Mouse (Mus musculus) heart, adult 18-20 months (tissue): ENCODE measurements around the gene Pde5a. TPM values are rescaled to one million over a fixed set of nuclear protein-coding genes. Genes with fewer than 3 reads are reported as not detected.

Source experiments
- DNase-seq, 2 experiments: peaks; one replicate each; pipeline ENCODE4 v3.0.0; 2021 to 2022; ENCODE audit warnings: mixed read lengths in 1 of 2
- total RNA-seq, 2 experiments: library from RNA; stranded (reverse); gene quantifications; 2 replicates each; pipeline ENCODE4 v1.2.3; 2021

The Pde5a gene
- total RNA-seq, 2 experiments from 2014 or later = 3.0 to 3.5 TPM

- DNase-seq = no peak
These were observed 38.2 kb downstream of the Pde5a start for GRCm38 (mm10) chr3:122766930-122767329.

- no peak for DNase-seq
These were observed 39.1 kb downstream of the Pde5a start for GRCm38 (mm10) chr3:122767841-122768240.

GRCm38 (mm10) chr3:122781417-122781816 is 52.7 kb downstream of the Pde5a start:
- DNase-seq = no peak

GRCm38 (mm10) chr3:122784245-122784644 is 55.5 kb downstream of the Pde5a start:
- no peak for DNase-seq

GRCm38 (mm10) chr3:122788314-122788713 is 59.6 kb downstream of the Pde5a start:
- DNase-seq = no peak

- DNase-seq = no peak
These were observed 60.8 kb downstream of the Pde5a start for GRCm38 (mm10) chr3:122789544-122789943.

- no peak for DNase-seq
These were observed 71.3 kb downstream of the Pde5a start for GRCm38 (mm10) chr3:122800050-122800449.

GRCm38 (mm10) chr3:122800553-122801435 is 72.0 kb downstream of the Pde5a start:
- no peak for DNase-seq

- no peak for DNase-seq
These were observed 72.9 kb downstream of the Pde5a start for GRCm38 (mm10) chr3:122801436-122802221.

DNA sequence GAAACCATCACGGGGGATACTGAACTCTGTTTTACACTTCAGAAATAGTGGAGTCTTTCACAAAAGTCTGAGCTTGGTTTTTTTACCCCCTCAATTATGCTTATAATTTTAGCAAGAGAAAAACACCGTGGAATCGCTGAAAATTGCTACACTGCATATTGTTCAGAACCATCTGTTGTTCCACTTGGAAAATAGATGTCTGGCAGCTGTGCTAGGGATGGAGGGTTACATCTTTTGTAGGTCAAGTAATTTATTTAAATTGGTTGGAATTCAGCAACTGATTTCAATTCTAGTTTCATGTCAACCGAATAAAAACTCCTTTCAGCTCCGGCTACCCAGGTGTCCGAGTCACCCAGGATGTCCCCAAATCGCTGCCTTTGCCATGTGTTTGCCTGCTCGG is 78.6 kb downstream of the Pde5a start:
- DNase-seq = no peak

DNA sequence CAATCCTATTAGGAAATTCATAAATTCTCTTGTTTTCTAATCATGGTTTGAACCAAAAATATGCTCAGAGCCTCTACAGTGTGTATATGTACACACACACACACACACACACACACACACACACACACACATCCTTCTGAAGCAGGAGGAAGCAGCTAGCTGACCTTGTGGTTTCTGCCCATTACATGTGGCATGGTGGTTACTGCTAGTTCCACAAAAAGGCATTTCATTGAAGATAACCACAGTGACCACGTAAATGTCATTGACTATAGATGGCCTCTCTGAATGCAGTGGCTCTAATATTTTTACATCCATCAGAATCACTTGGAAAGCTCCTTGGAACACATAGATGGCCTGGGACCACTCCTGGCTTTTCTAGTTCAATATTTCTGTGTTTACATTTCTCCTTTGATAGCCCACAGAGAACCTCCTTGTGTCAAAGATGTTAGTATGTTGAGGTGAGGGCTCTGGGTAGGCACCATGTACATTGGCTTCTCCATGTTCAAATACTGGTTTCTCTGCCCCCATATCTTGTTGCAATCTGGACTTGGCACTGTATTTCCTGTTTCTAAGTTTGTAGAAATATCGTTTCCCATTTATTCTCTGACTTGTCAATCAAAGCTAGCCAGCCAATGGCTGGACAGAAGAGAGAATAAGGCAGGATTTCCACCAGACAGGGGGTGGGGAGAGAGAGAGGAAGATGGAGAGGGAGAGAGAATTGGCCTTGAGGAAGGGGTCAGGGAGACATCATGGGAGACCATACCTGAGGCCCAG is 81.5 kb downstream of the Pde5a start:
- no peak for DNase-seq

DNA sequence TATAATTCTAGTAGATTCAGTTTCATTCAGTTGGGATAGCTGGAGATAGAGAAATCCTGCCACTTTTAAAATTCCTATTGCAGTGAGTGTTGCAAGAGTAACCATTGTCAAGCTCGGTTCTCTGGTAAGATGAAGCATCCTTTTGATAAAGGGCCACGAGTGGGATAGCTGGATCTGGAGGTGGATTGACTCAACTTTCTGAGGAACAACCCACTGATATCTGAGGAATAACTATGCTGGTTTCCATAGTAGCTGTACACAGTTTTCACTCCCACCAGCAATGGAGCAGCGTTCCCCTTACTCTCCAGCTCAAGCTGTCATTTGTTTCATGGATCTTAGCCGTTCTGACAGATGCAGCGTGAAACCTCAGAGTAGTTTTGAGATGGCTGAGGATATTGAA is 82.2 kb downstream of the Pde5a start:
- no peak for DNase-seq

GRCm38 (mm10) chr3:122814531-122814930 is 85.8 kb downstream of the Pde5a start:
- peak; percentile 36 to 48 for DNase-seq

GRCm38 (mm10) chr3:122818282-122818681 is 89.5 kb downstream of the Pde5a start:
- DNase-seq = peak; percentile 40 to 54

GRCm38 (mm10) chr3:122820700-122821099 is 92.0 kb downstream of the Pde5a start:
- DNase-seq = no peak

- no peak for DNase-seq
These were observed 99.7 kb downstream of the Pde5a start for GRCm38 (mm10) chr3:122828270-122829058.

DNA sequence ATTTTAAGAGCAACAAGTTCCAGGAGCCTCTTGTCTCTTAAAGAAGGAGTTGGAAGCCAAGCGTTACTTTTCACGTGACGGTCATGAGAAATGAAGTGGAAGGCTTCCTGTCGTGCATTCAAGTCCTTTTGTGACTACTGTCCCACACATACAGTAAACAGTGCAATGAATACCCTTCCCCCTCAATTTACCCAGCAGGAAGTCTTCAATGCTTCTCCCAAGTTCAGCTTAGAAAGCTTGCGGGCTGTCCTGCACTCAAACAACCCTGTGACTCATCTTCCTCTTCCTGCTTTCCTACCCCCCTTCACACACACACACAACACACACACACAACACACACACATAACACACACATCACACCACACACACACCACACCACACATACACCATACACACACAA is 105.8 kb downstream of the Pde5a start:
- DNase-seq = no peak

DNA sequence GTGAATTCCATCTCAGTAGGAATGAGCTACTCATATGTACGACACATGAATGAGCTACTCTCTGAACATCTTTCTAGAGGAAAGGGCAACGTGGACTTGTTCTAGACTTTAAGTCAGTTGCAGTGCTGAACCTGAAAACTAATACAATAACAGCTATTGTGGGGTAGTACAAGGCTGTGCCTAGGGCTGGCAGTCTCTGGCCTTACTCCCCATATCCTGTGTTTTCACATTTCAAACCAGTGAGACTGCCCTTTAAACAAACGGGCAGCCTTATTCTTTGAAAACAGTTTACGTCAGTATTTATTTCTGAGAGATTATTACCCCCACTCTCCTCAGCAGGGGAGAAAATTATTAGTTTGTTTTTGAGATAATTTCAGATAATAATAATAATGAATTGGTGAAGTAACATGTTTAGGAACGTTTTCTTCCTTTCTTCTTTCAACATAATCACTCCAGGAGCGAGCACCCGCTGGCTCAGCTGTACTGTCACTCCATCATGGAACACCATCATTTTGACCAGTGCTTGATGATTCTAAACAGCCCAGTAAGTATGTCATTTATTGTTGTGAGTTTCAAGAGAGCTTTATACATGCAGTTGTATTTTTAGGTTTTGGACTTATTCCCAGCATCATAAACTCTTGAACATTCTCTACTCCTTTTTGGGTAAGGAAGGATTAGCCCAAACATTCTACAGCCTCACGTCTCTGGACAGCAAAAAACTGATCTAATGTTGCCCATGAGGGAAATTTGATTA is 106.5 kb downstream of the Pde5a start:
- DNase-seq = no peak

GRCm38 (mm10) chr3:122837639-122838038 is 108.9 kb downstream of the Pde5a start:
- DNase-seq = no peak

- DNase-seq = no peak
These were observed 119.8 kb downstream of the Pde5a start for GRCm38 (mm10) chr3:122848410-122849034.
